Comparison of ENCODE assay signal across 18 mouse cellular contexts in the genomic region with DNA sequence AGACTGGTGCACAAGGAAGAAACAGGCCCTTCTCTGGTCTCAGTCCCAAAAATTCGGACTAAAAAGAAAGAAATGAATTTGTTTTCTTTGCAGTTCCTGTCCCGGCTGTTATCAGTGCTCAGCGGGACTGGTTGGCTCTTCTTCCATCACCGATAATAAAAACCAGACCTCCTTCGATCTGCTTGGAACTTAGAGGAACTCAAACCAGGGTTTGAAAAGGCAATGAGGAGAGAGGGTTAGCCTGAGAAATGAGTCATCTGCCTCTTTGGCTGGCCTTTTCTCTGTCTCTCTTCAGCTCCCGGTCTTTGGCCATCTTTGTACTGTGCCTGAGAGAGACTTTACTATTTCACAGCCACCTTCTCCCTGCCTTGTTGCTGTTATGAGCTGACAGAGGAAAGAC.
"Had no signal": no experiment of that assay in that cellular context is flagged by ENCODE, and none has a peak within 500 bp of the region (broad histone marks: within the 10 kb centered on the region; RNA-seq: fewer than 3 reads in every experiment).

No protein-coding gene starts in this region.

- H3K4me3 ChIP-seq: limb, embryonic 13.5 days; liver, embryonic 15.5 days; midbrain, embryonic 10.5 days; midbrain, embryonic 15.5 days; neural tube, embryonic 12.5 days; stomach, embryonic 15.5 days had no signal

- DNase-seq: kidney, postnatal 36 days; layer of hippocampus, adult 9-11 months; layer of hippocampus, postnatal 36 days; lung, embryonic 14.5 days; lung, postnatal 10 days; lung, postnatal 4 days; retina, postnatal 1 day; right cerebral cortex, postnatal 4 days; thymus, adult 2 months; thymus, postnatal 36 days had no signal

- ATAC-seq: midbrain, embryonic 15.5 days had no signal

- H3K4me1 ChIP-seq: liver, embryonic 15.5 days; midbrain, embryonic 10.5 days; midbrain, embryonic 15.5 days; neural tube, embryonic 12.5 days; stomach, embryonic 15.5 days had no signal

- H3K27me3 ChIP-seq: liver, embryonic 15.5 days; midbrain, embryonic 15.5 days; neural tube, embryonic 12.5 days; stomach, embryonic 15.5 days had no signal

- H3K4me2 ChIP-seq: limb, embryonic 13.5 days; liver, embryonic 11.5 days; liver, embryonic 15.5 days; lung, embryonic 14.5 days; midbrain, embryonic 15.5 days; neural tube, embryonic 12.5 days; stomach, embryonic 15.5 days had no signal

- H3K36me3 ChIP-seq: limb, embryonic 13.5 days; liver, embryonic 15.5 days; midbrain, embryonic 10.5 days; midbrain, embryonic 15.5 days; neural tube, embryonic 12.5 days; stomach, embryonic 15.5 days had no signal

- H3K27ac ChIP-seq: kidney, postnatal 0 days; limb, embryonic 13.5 days; liver, embryonic 15.5 days; midbrain, embryonic 10.5 days; midbrain, embryonic 15.5 days; neural tube, embryonic 12.5 days; stomach, embryonic 15.5 days had no signal

- H3K9ac ChIP-seq: limb, embryonic 13.5 days; liver, embryonic 15.5 days; lung, embryonic 14.5 days; midbrain, embryonic 15.5 days; neural tube, embryonic 12.5 days; stomach, embryonic 15.5 days had no signal

- H3K9me3 ChIP-seq: limb, embryonic 13.5 days; liver, embryonic 15.5 days; midbrain, embryonic 10.5 days; midbrain, embryonic 15.5 days; neural tube, embryonic 12.5 days; stomach, embryonic 15.5 days had no signal
